Mouse (Mus musculus) kidney, embryonic 16.5 days (tissue): ENCODE data around the gene C1qtnf1. TPM values are rescaled to one million over a fixed set of nuclear protein-coding genes. Genes with fewer than 3 reads are reported as not detected.
A peak's percentile ranks its signal among the peaks of the same experiment; 100 is the strongest.

Experiments used
- ATAC-seq: fragments of 200-750 bp; cut with Nextera tagmentation; 2 replicates; pipeline ENCODE4 v1.8.0; 2017; ENCODE audit warnings: moderate TSS enrichment; ENCODE audit not compliant: low FRiP score, low TSS enrichment
- H3K27ac ChIP-seq: fragments of 300-500 bp; sonication (generic); 2 replicates; pipeline ENCODE4 v1.5.1; 2014; ENCODE audit warnings: low read length
- H3K27me3 ChIP-seq: fragments of 300-500 bp; sonication (generic); 2 replicates; pipeline ENCODE4 v1.6.1; 2014; ENCODE audit warnings: low read length, control low read depth, mixed read lengths; ENCODE audit not compliant: insufficient read depth
- H3K36me3 ChIP-seq: fragments of 300-500 bp; sonication (generic); 2 replicates; pipeline ENCODE4 v1.6.1; 2014; ENCODE audit warnings: low read length, control low read depth, mixed read lengths; ENCODE audit not compliant: insufficient read depth
- H3K4me1 ChIP-seq: fragments of 300-500 bp; sonication (generic); 2 replicates; pipeline ENCODE4 v1.6.1; 2014; ENCODE audit warnings: low read length, control low read depth, mixed read lengths; ENCODE audit not compliant: insufficient read depth
- H3K4me2 ChIP-seq: fragments of 300-500 bp; sonication (generic); replicated peaks from 2 replicates; pipeline ENCODE4 v1.6.1; 2014; ENCODE audit warnings: low read depth, low read length
- H3K4me3 ChIP-seq: fragments of 300-500 bp; sonication (generic); 2 replicates; pipeline ENCODE4 v1.5.1; 2014; ENCODE audit warnings: mild to moderate bottlenecking, low read length
- H3K9ac ChIP-seq: fragments of 300-500 bp; sonication (generic); replicated peaks from 2 replicates; pipeline ENCODE4 v1.6.1; 2014; ENCODE audit warnings: low read length
- H3K9me3 ChIP-seq: fragments of 300-500 bp; sonication (generic); 2 replicates; pipeline ENCODE4 v1.6.1; 2016; ENCODE audit warnings: low read length, control low read depth
- WGBS: fragments of 180-500 bp; shearing (Covaris S2); extraction: QIAGEN DNeasy Blood & Tissue Kit; methylation state at CpG from one replicate; pipeline ENCODE4 v1.1.7; 2014; 5-methylcytosine and 5-hydroxymethylcytosine counted together
- polyA plus RNA-seq: library from polyadenylated mRNA; unstranded; fragments of >200 nt; fragmentation: Nextera tagmentation; extraction: Ambion mirVana; gene quantifications from 2 replicates; pipeline ENCODE4 v1.2.1, GENCODE M21; 2015

C1qtnf1 gene
- polyA plus RNA-seq, 1 experiment from 2014 or later, result 8.3 TPM

GRCm38 (mm10) chr11:118479776-118480175, 51.8 kb downstream of the C1qtnf1 start:
- Histone ChIP-seq H3K9me3 (no peaks in the 10 kb centered on the region), H3K27me3 (no peaks in the 10 kb centered on the region), H3K4me1 (peaks cover 7% of the 10 kb centered on the region), H3K36me3 (peaks cover 17% of the 10 kb centered on the region), H3K4me3 (no peak overlapping the region), H3K4me2 (no peak overlapping the region), H3K9ac (no peak overlapping the region), H3K27ac (no peak overlapping the region)
- ATAC-seq, result no peak
- 68% methylated on average over 12 of the region's 12 CpGs for WGBS

- H3K27ac ChIP-seq, result no peak overlapping the region
- H3K9me3 ChIP-seq, result no peaks in the 10 kb centered on the region
- H3K4me1 ChIP-seq, result peaks cover 7% of the 10 kb centered on the region
- ATAC-seq, result no peak
- H3K4me2 ChIP-seq, result no peak overlapping the region
- H3K4me3 ChIP-seq, result no peak overlapping the region
- no peaks in the 10 kb centered on the region for H3K27me3 ChIP-seq
- H3K36me3 ChIP-seq, result peaks cover 17% of the 10 kb centered on the region
- no peak overlapping the region for H3K9ac ChIP-seq
- 94% methylated on average over 11 of the region's 11 CpGs for WGBS
Measured at GRCm38 (mm10) chr11:118481231-118481630, 53.2 kb downstream of the C1qtnf1 start.

- no peaks in the 10 kb centered on the region for H3K9me3 ChIP-seq
- 82% methylated on average over 14 of the region's 14 CpGs for WGBS
- ATAC-seq, result no peak
- peaks cover 7% of the 10 kb centered on the region for H3K4me1 ChIP-seq
- H3K9ac ChIP-seq, result no peak overlapping the region
- peaks cover 17% of the 10 kb centered on the region for H3K36me3 ChIP-seq
- no peak overlapping the region for H3K4me3 ChIP-seq
- H3K27ac ChIP-seq, result no peak overlapping the region
- no peak overlapping the region for H3K4me2 ChIP-seq
- H3K27me3 ChIP-seq, result no peaks in the 10 kb centered on the region
Measured at GRCm38 (mm10) chr11:118481751-118482150, 53.7 kb downstream of the C1qtnf1 start.

- no peak overlapping the region for H3K9ac ChIP-seq
- 86% methylated on average over 8 of the region's 8 CpGs for WGBS
Measured at GRCm38 (mm10) chr11:118484169-118484568, 56.2 kb downstream of the C1qtnf1 start.

GRCm38 (mm10) chr11:118485338-118485737, 57.3 kb downstream of the C1qtnf1 start:
- no peak for ATAC-seq
- no peak overlapping the region for H3K27ac ChIP-seq
- WGBS, result 73% methylated on average over 11 of the region's 11 CpGs
- H3K9ac ChIP-seq, result no peak overlapping the region
- H3K4me3 ChIP-seq, result no peak overlapping the region
- H3K4me2 ChIP-seq, result no peak overlapping the region
- H3K9me3 ChIP-seq, result no peaks in the 10 kb centered on the region
- H3K4me1 ChIP-seq, result peaks cover 15% of the 10 kb centered on the region; the same call in 1 of the 2 replicates
- H3K27me3 ChIP-seq, result peaks cover 3% of the 10 kb centered on the region; the same call in 1 of the 2 replicates
- H3K36me3 ChIP-seq, result peaks cover 12% of the 10 kb centered on the region; the same call in 1 of the 2 replicates

More at GRCm38 (mm10) chr11:118484169-118484568, 56.2 kb downstream of the C1qtnf1 start:
- no peaks in the 10 kb centered on the region for H3K9me3 ChIP-seq
- no peak for ATAC-seq
- no peak overlapping the region for H3K27ac ChIP-seq
- H3K4me3 ChIP-seq, result no peak overlapping the region
- no peaks in the 10 kb centered on the region for H3K27me3 ChIP-seq
- H3K4me2 ChIP-seq, result no peak overlapping the region
- H3K36me3 ChIP-seq, result peaks cover 14% of the 10 kb centered on the region
- peaks cover 10% of the 10 kb centered on the region; the same call in 1 of the 2 replicates for H3K4me1 ChIP-seq

- WGBS, result 87% methylated on average over 3 of the region's 3 CpGs
- Histone ChIP-seq H3K27me3 (peaks cover 6% of the 10 kb centered on the region; the same call in 1 of the 2 replicates), H3K27ac (no peak overlapping the region), H3K4me2 (no peak overlapping the region), H3K4me1 (peaks cover 18% of the 10 kb centered on the region; the same call in 1 of the 2 replicates), H3K4me3 (no peak overlapping the region), H3K36me3 (peaks cover 12% of the 10 kb centered on the region; the same call in 1 of the 2 replicates), H3K9me3 (no peaks in the 10 kb centered on the region), H3K9ac (no peak overlapping the region)
- ATAC-seq, result no peak
Measured at GRCm38 (mm10) chr11:118485780-118486179, 57.8 kb downstream of the C1qtnf1 start.

GRCm38 (mm10) chr11:118486281-118486680, 58.3 kb downstream of the C1qtnf1 start:
- no peak overlapping the region for H3K27ac ChIP-seq
- 91% methylated on average over 6 of the region's 6 CpGs for WGBS
- no peaks in the 10 kb centered on the region for H3K9me3 ChIP-seq
- peaks cover 18% of the 10 kb centered on the region; the same call in 1 of the 2 replicates for H3K4me1 ChIP-seq
- no peak overlapping the region for H3K4me2 ChIP-seq
- H3K36me3 ChIP-seq, result peaks cover 12% of the 10 kb centered on the region; the same call in 1 of the 2 replicates
- H3K9ac ChIP-seq, result no peak overlapping the region
- peaks cover 6% of the 10 kb centered on the region; the same call in 1 of the 2 replicates for H3K27me3 ChIP-seq
- no peak for ATAC-seq
- H3K4me3 ChIP-seq, result no peak overlapping the region

- Histone ChIP-seq H3K4me2 (no peak overlapping the region), H3K27ac (no peak overlapping the region), H3K4me3 (no peak overlapping the region), H3K36me3 (peaks cover 12% of the 10 kb centered on the region; the same call in 1 of the 2 replicates), H3K9ac (no peak overlapping the region), H3K27me3 (peaks cover 6% of the 10 kb centered on the region; the same call in 1 of the 2 replicates), H3K9me3 (no peaks in the 10 kb centered on the region), H3K4me1 (peaks cover 18% of the 10 kb centered on the region; the same call in 1 of the 2 replicates)
- 80% methylated on average over 29 of the region's 29 CpGs for WGBS
- no peak for ATAC-seq
Measured at GRCm38 (mm10) chr11:118486881-118487772, 59.1 kb downstream of the C1qtnf1 start.

- 68% methylated on average over 8 of the region's 8 CpGs for WGBS
- H3K27ac ChIP-seq, result no peak overlapping the region
- peaks cover 6% of the 10 kb centered on the region; the same call in 1 of the 2 replicates for H3K27me3 ChIP-seq
- H3K4me2 ChIP-seq, result no peak overlapping the region
- peaks cover 18% of the 10 kb centered on the region; the same call in 1 of the 2 replicates for H3K4me1 ChIP-seq
- 0 out of 2 replicates have a peak, but pooled peaks cover 6% of the 10 kb centered on the region for H3K36me3 ChIP-seq
- H3K9me3 ChIP-seq, result no peaks in the 10 kb centered on the region
- H3K9ac ChIP-seq, result no peak overlapping the region
- no peak overlapping the region for H3K4me3 ChIP-seq
- ATAC-seq, result peak; percentile 33; the same call in 1 of the 2 replicates
Measured at GRCm38 (mm10) chr11:118488191-118488906, 60.3 kb downstream of the C1qtnf1 start.
